Mouse (Mus musculus): ENCODE results near the gene Tgfb2. TPM values are rescaled to one million over a fixed set of nuclear protein-coding genes. Genes with fewer than 3 reads are reported as not detected.

The Tgfb2 gene
- total RNA-seq, 2 experiments from 2014 or later, result 2.0 to 2.4 TPM

DNA sequence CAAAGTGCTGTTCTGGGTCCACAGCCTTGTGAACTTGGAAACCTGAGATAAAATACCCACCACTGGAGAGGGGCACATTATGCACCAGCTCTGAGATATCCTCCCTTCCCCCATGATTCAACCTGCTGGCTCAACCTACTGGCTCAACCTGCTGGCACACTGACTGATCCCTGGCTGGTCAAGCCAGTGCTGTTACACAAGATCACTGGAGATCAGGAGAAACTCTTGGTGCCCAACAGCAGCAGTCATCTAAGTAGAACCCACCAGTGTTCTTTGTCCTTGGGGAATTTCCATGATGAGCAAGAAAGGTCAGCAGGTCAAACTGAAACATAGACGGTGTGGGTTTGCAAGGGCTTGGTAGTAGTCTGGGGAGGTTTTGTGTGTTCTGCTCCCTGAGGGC, 49.6 kb downstream of the Tgfb2 start:
- DNase-seq, result peak in 1 of 2 experiments; percentile 5

GRCm38 (mm10) chr1:186655096-186655495, 50.7 kb downstream of the Tgfb2 start:
- no peak for DNase-seq

DNA sequence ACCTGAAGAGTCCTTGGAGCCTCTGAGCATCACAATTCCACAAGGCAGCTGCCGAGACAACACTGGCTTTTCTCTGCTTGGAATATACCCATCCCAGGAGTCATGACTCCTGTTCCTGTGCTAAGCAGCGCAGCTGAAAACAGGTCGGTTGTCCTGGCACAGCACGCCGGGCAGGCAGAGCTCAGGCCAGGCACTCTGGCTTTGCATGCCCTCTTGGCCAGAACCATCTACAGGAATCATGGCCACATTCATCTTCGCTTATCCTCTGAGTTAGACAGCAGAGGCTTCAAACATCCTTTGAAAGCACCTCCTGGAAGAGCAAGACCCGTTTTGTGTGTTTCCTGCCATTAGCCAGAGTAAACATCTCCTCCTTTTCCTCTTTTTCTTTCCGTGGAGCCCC, 53.6 kb downstream of the Tgfb2 start:
- no peak for DNase-seq

GRCm38 (mm10) chr1:186650011-186650410, 55.8 kb downstream of the Tgfb2 start:
- no peak for DNase-seq

GRCm38 (mm10) chr1:186637304-186638213, 68.2 kb downstream of the Tgfb2 start:
- no peak for DNase-seq

DNA sequence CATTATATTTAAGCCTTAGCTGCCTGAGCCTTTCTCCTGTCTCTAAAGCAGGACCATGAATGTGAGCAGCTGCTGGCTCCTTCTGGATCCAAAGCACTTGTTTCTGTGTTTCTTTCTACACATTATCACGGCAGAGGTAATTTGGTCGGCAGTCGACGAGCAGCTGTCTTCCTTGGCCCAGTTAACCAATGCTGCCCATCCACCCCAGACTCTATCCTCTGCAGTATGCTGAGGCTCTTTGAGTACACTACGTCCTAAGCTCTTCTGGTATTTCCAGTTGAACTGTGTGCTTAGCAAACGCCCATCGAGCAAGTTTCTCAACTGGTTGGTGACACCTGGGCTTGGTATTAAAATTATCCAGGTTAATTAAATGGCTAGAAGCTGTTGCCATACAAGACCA, 70.7 kb downstream of the Tgfb2 start:
- DNase-seq, result no peak

DNA sequence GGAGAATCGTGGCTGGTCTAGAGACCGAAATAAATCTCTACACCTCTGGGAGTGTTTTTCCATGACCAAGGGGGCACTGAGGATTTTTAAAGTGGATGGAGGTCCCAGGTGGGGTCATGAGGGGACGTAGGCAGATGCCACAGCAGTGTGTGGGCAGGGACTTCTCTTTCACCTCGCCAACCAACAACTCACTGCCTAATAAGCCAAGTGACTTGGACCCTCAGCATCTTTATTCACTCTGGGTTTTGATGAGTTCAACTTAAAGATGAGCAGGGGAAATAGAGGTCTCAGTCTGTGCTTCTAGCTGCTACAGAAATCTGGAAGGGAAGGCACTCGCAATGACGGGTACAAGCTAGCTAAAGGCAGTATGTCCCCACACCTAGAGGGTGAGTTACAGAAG, 74.3 kb downstream of the Tgfb2 start:
- DNase-seq, result no peak

GRCm38 (mm10) chr1:186630971-186631370, 74.8 kb downstream of the Tgfb2 start:
- no peak for DNase-seq

- peak; percentile 79 to 89 for DNase-seq
These were observed 78.3 kb downstream of the Tgfb2 start for GRCm38 (mm10) chr1:186627451-186627995.

- DNase-seq, result no peak
These were observed 81.3 kb downstream of the Tgfb2 start for GRCm38 (mm10) chr1:186624474-186624873.

GRCm38 (mm10) chr1:186621812-186622211, 84.0 kb downstream of the Tgfb2 start:
- DNase-seq, result no peak

- DNase-seq, result peak in 1 of 2 experiments; percentile 6
These were observed 87.5 kb downstream of the Tgfb2 start for GRCm38 (mm10) chr1:186618285-186618684.

- DNase-seq, result no peak
These were observed 94.4 kb downstream of the Tgfb2 start for GRCm38 (mm10) chr1:186611371-186611770.

- DNase-seq, result no peak
These were observed 95.3 kb downstream of the Tgfb2 start for GRCm38 (mm10) chr1:186610481-186610880.

DNA sequence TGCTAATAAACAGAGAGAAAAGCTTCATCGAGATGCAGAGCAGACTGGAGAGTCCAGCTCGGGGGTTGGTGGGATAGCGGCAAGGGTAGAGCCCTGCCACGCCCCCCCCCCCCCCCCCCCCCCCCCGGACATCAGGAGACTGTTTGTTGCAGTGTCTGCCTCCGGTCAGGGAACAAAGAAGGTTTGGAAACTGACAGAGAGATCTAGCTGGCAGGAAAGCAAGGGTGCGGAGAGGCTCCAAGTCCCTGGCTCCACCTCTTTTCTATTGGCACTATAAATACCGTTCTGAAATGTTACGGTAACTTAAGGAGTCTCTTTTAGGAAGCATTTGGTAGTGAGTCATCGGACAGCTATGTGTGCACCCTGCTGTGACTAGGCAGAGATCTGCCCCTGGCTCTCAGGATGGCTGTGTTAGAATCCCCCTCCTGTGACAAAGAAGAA, 96.0 kb downstream of the Tgfb2 start:
- peak; percentile 26 to 58 for DNase-seq

GRCm38 (mm10) chr1:186608116-186608515, 97.7 kb downstream of the Tgfb2 start:
- no peak for DNase-seq

DNA sequence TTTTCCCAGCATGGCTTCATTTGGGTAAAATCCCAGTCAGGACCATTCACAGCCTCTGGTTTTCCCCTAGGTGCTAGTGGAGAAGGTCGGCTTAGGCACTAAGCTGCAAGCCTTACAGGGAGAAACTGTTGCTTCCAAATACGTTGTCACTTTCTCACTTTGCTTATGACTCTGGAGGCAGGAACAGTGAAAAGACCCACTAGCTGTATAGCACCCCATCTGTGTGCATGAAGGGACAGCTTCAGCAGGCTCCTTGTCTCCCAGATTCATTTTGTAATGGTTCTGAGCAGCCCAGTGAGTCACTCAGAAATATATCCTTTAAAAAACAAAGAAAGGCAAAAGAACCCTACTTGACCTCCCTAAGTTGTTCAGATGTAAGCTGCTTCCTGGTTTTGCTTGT, 100.2 kb downstream of the Tgfb2 start:
- DNase-seq, result no peak

DNA sequence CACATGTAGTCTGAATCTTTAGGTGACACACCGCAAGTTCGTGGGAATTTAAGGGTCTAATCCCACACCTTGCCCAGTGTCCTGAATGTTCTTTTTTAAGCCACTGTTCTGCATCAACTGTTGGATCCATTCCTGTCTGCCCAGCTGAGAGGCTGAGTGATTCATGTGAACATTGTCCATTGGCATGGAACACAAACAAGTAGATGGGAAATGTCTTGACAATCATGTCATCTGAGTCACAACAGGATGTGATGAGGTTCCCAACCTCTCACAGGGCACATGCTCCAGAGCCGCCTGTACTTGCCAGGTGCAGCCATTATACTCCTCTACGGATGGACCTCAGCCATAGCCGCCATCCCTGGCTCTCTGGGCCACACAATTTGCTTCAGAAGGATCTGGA, 101.7 kb downstream of the Tgfb2 start:
- no peak for DNase-seq

DNA sequence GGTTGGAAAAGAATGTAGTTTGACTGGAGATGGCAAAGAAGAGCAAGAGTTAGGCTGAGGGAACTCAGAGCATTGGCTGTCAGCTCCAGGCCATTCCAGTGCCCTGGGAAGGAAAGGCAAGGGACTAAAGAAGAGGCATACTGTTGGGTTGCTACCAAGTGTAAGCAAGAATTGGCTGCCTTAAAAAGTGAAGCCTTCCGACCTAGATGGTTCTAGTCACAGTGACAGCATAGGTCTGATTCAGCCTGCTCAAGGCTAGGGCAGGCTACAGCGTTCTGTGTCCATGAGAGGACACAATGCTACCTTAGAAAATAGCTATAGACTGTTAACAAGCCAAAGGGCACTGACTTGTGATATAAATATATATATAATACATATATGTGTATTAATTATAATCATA, 117.6 kb downstream of the Tgfb2 start:
- DNase-seq, result peak; percentile 39 to 51

GRCm38 (mm10) chr1:186587065-186587804, 118.6 kb downstream of the Tgfb2 start:
- DNase-seq, result peak; percentile 51 to 53

GRCm38 (mm10) chr1:186585571-186586164, 120.1 kb downstream of the Tgfb2 start:
- DNase-seq, result no peak

DNA sequence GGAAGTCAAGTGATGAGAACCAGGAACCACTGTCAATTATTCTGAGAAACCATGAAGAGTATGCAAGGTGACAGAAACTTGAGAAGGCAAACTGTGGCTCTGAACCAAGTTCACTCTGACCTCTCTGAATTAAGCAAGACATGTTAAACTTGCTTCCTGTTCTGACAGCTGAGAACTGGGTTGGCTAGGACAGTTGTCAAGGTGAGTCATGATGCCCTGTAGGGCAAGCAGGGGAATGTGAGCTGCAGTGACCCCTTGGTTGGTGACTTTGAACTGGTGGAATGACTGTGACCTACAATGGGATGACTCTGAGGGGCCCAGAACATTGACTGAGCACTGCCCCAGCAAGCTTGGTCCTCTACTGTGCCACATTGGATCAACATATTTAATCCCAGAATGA, 121.9 kb downstream of the Tgfb2 start:
- DNase-seq, result no peak

Data from adrenal gland, postnatal 36 days (tissue).